Mouse (Mus musculus) MEL (cell line): ENCODE data around the gene Prex1. TPM values are rescaled to one million over a fixed set of nuclear protein-coding genes. Genes with fewer than 3 reads are reported as not detected.

Source experiments
- DNase-seq: peaks from one replicate; pipeline ENCODE4 v3.0.0; 2011; ENCODE audit warnings: low read depth, low spot score
- H3K27ac ChIP-seq: 2 replicates; pipeline ENCODE4 v1.5.1; 2012; ENCODE audit warnings: low read depth, mild to moderate bottlenecking, control low read depth, low read length, moderate library complexity; ENCODE audit not compliant: control insufficient read depth
- H3K27me3 ChIP-seq, 2 experiments: fragments of 150-350 bp in 1 of 2; sonication (generic) in 1 of 2; 2 replicates each; pipeline ENCODE4 v1.6.1; 2012; ENCODE audit warnings: low read length in 2 of 2, mild to moderate bottlenecking in 2 of 2, improper control_type of control experiment in 1 of 2, moderate library complexity in 1 of 2; ENCODE audit not compliant: insufficient read depth in 2 of 2, control insufficient read depth in 1 of 2
- H3K36me3 ChIP-seq, 2 experiments: 2 replicates each; pipeline ENCODE4 v1.6.1; 2012 to 2014; ENCODE audit warnings: low read length in 2 of 2, improper control_type of control experiment in 1 of 2, inconsistent platforms in 1 of 2, mild to moderate bottlenecking in 1 of 2; ENCODE audit not compliant: insufficient read depth in 2 of 2, control insufficient read depth in 1 of 2
- H3K4me1 ChIP-seq, 2 experiments: fragments of 150-350 bp in 1 of 2; sonication (generic) in 1 of 2; 2 replicates each; pipeline ENCODE4 v1.6.1; 2012; ENCODE audit warnings: low read length in 2 of 2, improper control_type of control experiment in 1 of 2, mild to moderate bottlenecking in 1 of 2; ENCODE audit not compliant: insufficient read depth in 2 of 2, control insufficient read depth in 1 of 2
- H3K4me3 ChIP-seq, 2 experiments: fragments of 150-350 bp in 1 of 2; sonication (generic) in 1 of 2; 2 replicates each; pipeline ENCODE4 v1.5.1; 2012; ENCODE audit warnings: low read depth in 2 of 2, low read length in 2 of 2, mild to moderate bottlenecking in 2 of 2, moderate library complexity in 2 of 2, control low read depth in 1 of 2, improper control_type of control experiment in 1 of 2; ENCODE audit not compliant: control insufficient read depth in 1 of 2, insufficient read depth in 1 of 2
- H3K79me2 ChIP-seq: 2 replicates; pipeline ENCODE4 v1.6.1; 2012; ENCODE audit warnings: mild to moderate bottlenecking, low read length, moderate library complexity; ENCODE audit not compliant: control insufficient read depth, poor library complexity, insufficient read depth
- H3K9ac ChIP-seq: 2 replicates; pipeline ENCODE4 v1.6.1; 2012; ENCODE audit warnings: low read depth, mild to moderate bottlenecking, control low read depth, low read length, moderate library complexity; ENCODE audit not compliant: control insufficient read depth, poor library complexity, severe bottlenecking
- H3K9me3 ChIP-seq: fragments of 150-350 bp; sonication (generic); replicated peaks from 2 replicates; pipeline ENCODE4 v1.6.1; 2012; ENCODE audit warnings: mild to moderate bottlenecking, low read length, improper control_type of control experiment, moderate library complexity; ENCODE audit not compliant: insufficient read depth
- CHD1 ChIP-seq: IDR thresholded peaks from 2 replicates; pipeline ENCODE4 v1.6.1; 2012; ENCODE audit warnings: low read depth, mild to moderate bottlenecking, inconsistent platforms, low read length, improper control_type of control experiment
- CHD2 ChIP-seq: IDR thresholded peaks from 2 replicates; pipeline ENCODE4 v1.6.1; 2011; ENCODE audit warnings: low read length, improper control_type of control experiment
- CTCF ChIP-seq, 3 experiments: IDR thresholded peaks in 2 of 3; conservative IDR thresholded peaks in 1 of 3; 2 replicates each; pipeline ENCODE4 v1.5.1; 2011 to 2012; ENCODE audit warnings: low read length in 3 of 3, low read depth in 2 of 3, mild to moderate bottlenecking in 2 of 3, improper control_type of control experiment in 1 of 3, inconsistent platforms in 1 of 3, mixed read lengths in 1 of 3, moderate library complexity in 1 of 3; ENCODE audit not compliant: control insufficient read depth in 1 of 3, insufficient read depth in 1 of 3, poor library complexity in 1 of 3, severe bottlenecking in 1 of 3
- ELF1 ChIP-seq: IDR thresholded peaks from 2 replicates; pipeline ENCODE4 v1.6.1; 2014; ENCODE audit warnings: low read depth, mild to moderate bottlenecking, inconsistent platforms, low read length, improper control_type of control experiment, moderate library complexity
- EP300 ChIP-seq, 2 experiments: IDR thresholded peaks; 2 replicates each; pipeline ENCODE4 v1.6.1; 2011; ENCODE audit warnings: improper control_type of control experiment in 2 of 2, low read length in 2 of 2, low read depth in 1 of 2, mild to moderate bottlenecking in 1 of 2
- GABPA ChIP-seq: IDR thresholded peaks from 2 replicates; pipeline ENCODE4 v1.6.1; 2012; ENCODE audit warnings: low read depth, mild to moderate bottlenecking, inconsistent platforms, low read length, improper control_type of control experiment, moderate library complexity
- HCFC1 ChIP-seq: IDR thresholded peaks from 2 replicates; pipeline ENCODE4 v1.6.1; 2012; ENCODE audit warnings: low read depth, mild to moderate bottlenecking, inconsistent platforms, low read length, improper control_type of control experiment, moderate library complexity
- KAT2A ChIP-seq: conservative IDR thresholded peaks from 2 replicates; pipeline ENCODE4 v1.6.1; 2012; ENCODE audit warnings: low read depth, low read length, improper control_type of control experiment, inconsistent platforms
- MAFK ChIP-seq: IDR thresholded peaks from 2 replicates; pipeline ENCODE4 v1.6.1; 2011; ENCODE audit warnings: low read depth, mild to moderate bottlenecking, low read length, improper control_type of control experiment, borderline replicate concordance
- MAZ ChIP-seq: IDR thresholded peaks from 2 replicates; pipeline ENCODE4 v1.6.1; 2012; ENCODE audit warnings: low read depth, mild to moderate bottlenecking, inconsistent platforms, low read length, improper control_type of control experiment
- MXI1 ChIP-seq: IDR thresholded peaks from 2 replicates; pipeline ENCODE4 v1.6.1; 2011; ENCODE audit warnings: mild to moderate bottlenecking, low read depth, low read length, improper control_type of control experiment
- MYC ChIP-seq: IDR thresholded peaks from 2 replicates; pipeline ENCODE4 v1.6.1; 2011; ENCODE audit warnings: low read depth, mild to moderate bottlenecking, low read length, improper control_type of control experiment, moderate library complexity
- NRF1 ChIP-seq: IDR thresholded peaks from 2 replicates; pipeline ENCODE4 v1.6.1; 2014; ENCODE audit warnings: low read depth, mild to moderate bottlenecking, inconsistent platforms, low read length, improper control_type of control experiment, moderate library complexity; ENCODE audit not compliant: poor library complexity, insufficient read depth, severe bottlenecking
- RAD21 ChIP-seq: IDR thresholded peaks from 2 replicates; pipeline ENCODE4 v1.6.1; 2011; ENCODE audit warnings: mild to moderate bottlenecking, low read depth, low read length, improper control_type of control experiment
- SIN3A ChIP-seq: IDR thresholded peaks from 2 replicates; pipeline ENCODE4 v1.6.1; 2012; ENCODE audit warnings: low read length, improper control_type of control experiment, inconsistent platforms
- TAL1 ChIP-seq: IDR thresholded peaks from 2 replicates; pipeline ENCODE4 v1.6.1; 2012; ENCODE audit warnings: mild to moderate bottlenecking, inconsistent platforms, low read length, moderate library complexity, mixed read lengths
- TBP ChIP-seq: IDR thresholded peaks from 2 replicates; pipeline ENCODE4 v1.8.0; 2011; ENCODE audit warnings: low read depth, low read length, improper control_type of control experiment
- TCF12 ChIP-seq: IDR thresholded peaks from 2 replicates; pipeline ENCODE4 v1.6.1; 2014; ENCODE audit warnings: low read depth, mild to moderate bottlenecking, inconsistent platforms, low read length, improper control_type of control experiment, moderate library complexity
- ZMIZ1 ChIP-seq: IDR thresholded peaks from 2 replicates; pipeline ENCODE4 v1.6.1; 2012; ENCODE audit warnings: low read depth, mild to moderate bottlenecking, inconsistent platforms, low read length, improper control_type of control experiment, moderate library complexity
- ZNF384 ChIP-seq: IDR thresholded peaks from 2 replicates; pipeline ENCODE4 v1.6.1; 2012; ENCODE audit warnings: low read depth, mild to moderate bottlenecking, inconsistent platforms, low read length, improper control_type of control experiment
- polyA plus RNA-seq, 2 experiments: library from polyadenylated mRNA; stranded (reverse) in 1 of 2; unstranded in 1 of 2; fragments of >175 nt in 1 of 2; fragments of >200 nt in 1 of 2; gene quantifications; 2 replicates each; pipeline versions ENCODE4 v1.2.1 to v1.2.4; 2012; ENCODE audit warnings: low replicate concordance in 2 of 2, low read depth in 1 of 2; ENCODE audit not compliant: insufficient read length in 2 of 2, insufficient read depth in 1 of 2, missing spikeins in 1 of 2
- total RNA-seq: library from RNA; depleted of rRNA; stranded (reverse); fragments of 300-350 nt; gene quantifications from 2 replicates; pipeline ENCODE4 v1.2.3, GENCODE M21; 2012

Prex1 gene
- total and polyA plus RNA-seq, 3 experiments = 8.0 to 33.1 (median 15.8) TPM

GRCm38 (mm10) chr2:166620529-166621466 is 92.8 kb downstream of the Prex1 start (continued):
- TF ChIP-seq NRF1 (no peak), MAZ (peak; percentile 83), ELF1 (peak; percentile 45; the same call in 1 of the 2 replicates), TAL1 (peak; percentile 93)

- Histone ChIP-seq H3K27ac (peak overlapping the region; percentile 86), H3K36me3 (peaks cover 0 to 23% of the 10 kb centered on the region in 2 experiments; a peak in 2 of 4 replicates), H3K9ac (peak overlapping the region; percentile 18), H3K4me1 (peaks cover 3 to 26% of the 10 kb centered on the region in 2 experiments), H3K79me2 (no peaks in the 10 kb centered on the region), H3K27me3 (no peaks in the 10 kb centered on the region), H3K9me3 (no peaks in the 10 kb centered on the region), H3K4me3 (no peak overlapping the region)
- no peak for TF ChIP-seq KAT2A
- no peak for DNase-seq
Measured at GRCm38 (mm10) chr2:166619906-166620490, 93.6 kb downstream of the Prex1 start.

- Histone ChIP-seq H3K9ac (no peak overlapping the region), H3K79me2 (no peaks in the 10 kb centered on the region), H3K36me3 (peaks cover 0 to 21% of the 10 kb centered on the region in 2 experiments; a peak in 2 of 4 replicates), H3K4me3 (no peak overlapping the region), H3K4me1 (peaks cover 3 to 26% of the 10 kb centered on the region in 2 experiments), H3K9me3 (no peaks in the 10 kb centered on the region), H3K27ac (peak overlapping the region; percentile 86), H3K27me3 (no peaks in the 10 kb centered on the region)
- TF ChIP-seq ZMIZ1 = no peak
- TF ChIP-seq HCFC1 = no peak
- no peak for TF ChIP-seq CHD1
- no peak for TF ChIP-seq TBP
- TF ChIP-seq CHD2 = no peak
- no peak for TF ChIP-seq TCF12
- TF ChIP-seq ZNF384 = no peak
- no peak for TF ChIP-seq MAFK
- no peak for TF ChIP-seq NRF1
- no peak for TF ChIP-seq MXI1
- no peak for TF ChIP-seq GABPA
- TF ChIP-seq CTCF (IDR thresholded peaks at IDR 0.05 in 2 of 3, conservative IDR thresholded peaks at IDR 0.05 in 1 of 3; ENCODE audit: control insufficient read depth in 1 of 3, insufficient read depth in 1 of 3, low read depth in 2 of 3, low read length in 3 of 3, poor library complexity in 1 of 3, severe bottlenecking in 1 of 3) = no peak
- no peak for TF ChIP-seq MYC
- no peak for TF ChIP-seq RAD21
- TF ChIP-seq EP300 (IDR thresholded peaks at IDR 0.05; ENCODE audit: low read depth in 1 of 2, low read length in 2 of 2) = no peak
- no peak for TF ChIP-seq SIN3A
- DNase-seq = no peak
Measured at GRCm38 (mm10) chr2:166619270-166619669, 94.4 kb downstream of the Prex1 start.
